Mouse (Mus musculus) lung, postnatal 4 days (tissue): ENCODE measurements around the gene Pax1.

Experiments used
- DNase-seq, 2 experiments: peaks; one replicate each; pipeline ENCODE4 v3.0.0; 2021

Pax1 gene

DNA sequence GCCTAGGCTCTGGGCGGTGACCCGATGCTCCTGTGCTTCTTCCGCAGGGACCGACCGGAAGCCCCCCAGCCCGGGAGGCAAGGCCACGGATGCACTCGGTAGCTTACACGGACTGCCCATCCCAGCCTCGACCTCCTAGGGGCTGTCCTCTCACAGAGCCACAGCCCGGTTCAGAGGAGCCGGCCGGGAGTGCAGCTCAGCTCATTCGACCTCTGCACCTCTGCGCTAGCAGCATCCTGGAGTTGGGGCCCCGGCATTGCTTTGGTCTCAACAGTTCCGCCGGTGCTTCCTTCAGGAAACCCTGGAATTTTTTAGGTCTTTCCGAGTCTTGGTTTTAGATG lies 11.9 kb downstream of the Pax1 start:
- DNase-seq: peak in 1 of 2 experiments; percentile 19

GRCm38 (mm10) chr2:147374245-147374644 lies 12.5 kb downstream of the Pax1 start:
- no peak for DNase-seq

GRCm38 (mm10) chr2:147375019-147375715 lies 13.4 kb downstream of the Pax1 start:
- no peak for DNase-seq

DNA sequence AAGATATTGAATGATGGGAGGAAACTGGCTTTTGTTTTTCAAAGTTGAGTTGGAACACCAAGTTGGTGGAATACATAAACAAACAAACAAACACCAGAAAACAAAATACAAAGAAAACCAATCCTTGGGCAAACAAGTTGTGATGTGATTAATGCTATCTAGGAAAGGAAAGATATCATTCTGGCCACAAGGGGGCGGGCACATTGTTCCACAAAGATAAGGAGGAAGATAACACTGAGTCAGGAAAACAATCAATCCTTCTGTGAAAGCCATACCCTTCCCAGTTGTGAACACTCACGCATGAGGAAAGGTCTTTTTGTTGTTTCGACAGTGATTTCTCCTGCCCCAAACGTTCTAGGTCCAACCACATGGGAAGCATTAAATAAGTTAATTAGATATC lies 17.2 kb downstream of the Pax1 start:
- DNase-seq: no peak

DNA sequence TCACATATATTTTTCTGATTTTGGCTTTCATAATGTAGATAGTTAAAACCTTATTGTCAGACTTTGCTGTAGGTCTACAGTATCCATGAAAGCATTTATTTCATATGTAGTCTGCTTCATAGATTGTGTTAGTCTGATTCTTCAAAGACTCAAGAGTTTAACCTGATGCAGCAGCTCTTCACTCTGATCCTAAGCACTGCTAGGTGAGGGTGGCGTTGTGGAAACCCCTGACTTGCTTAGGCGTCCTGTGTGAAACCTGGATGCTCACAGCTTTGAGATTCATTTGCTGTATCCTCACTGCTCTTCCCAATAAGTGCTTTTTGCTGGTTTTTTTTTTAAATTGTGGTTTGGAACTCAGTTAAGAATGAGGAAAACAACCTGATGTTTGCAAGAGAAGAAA lies 21.6 kb downstream of the Pax1 start:
- no peak for DNase-seq

- no peak for DNase-seq
Measured at GRCm38 (mm10) chr2:147386949-147387348, 25.2 kb downstream of the Pax1 start.

DNA sequence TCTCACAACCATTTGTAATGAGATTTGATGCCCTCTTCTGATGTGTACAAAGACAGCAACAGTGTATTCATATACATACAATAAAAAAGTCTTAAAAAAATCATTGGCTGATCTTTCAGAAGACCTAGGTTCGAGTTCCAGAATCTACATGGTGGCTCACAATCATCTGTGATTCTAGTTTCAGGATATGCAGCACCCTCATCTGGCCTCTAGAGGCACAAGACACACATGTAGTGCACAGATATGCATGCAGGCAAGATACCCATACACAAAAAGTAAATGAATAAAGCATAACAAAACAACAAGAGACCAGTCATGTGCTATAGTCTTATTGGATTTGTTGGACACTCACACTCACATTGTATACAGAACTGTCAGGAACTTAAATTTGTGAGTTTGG lies 47.6 kb downstream of the Pax1 start:
- DNase-seq: no peak

DNA sequence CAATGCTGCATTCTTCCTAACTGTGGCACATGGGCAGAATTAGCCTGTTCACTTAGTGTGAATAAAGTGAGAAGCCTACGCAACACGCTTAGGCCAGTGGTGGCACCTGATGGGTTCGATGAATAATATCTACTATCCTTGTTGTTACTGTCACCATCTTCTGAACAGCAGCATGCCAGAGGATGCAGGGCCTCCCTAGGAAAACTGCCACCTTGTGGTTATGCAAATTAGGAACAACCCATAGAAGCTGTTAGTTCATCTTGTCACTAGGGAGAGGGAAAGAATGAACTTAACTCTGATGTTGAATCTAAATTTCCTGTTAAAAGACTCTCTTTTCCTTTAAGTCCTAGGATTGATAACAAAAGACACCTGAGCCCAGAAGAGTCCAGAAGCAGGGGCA lies 53.3 kb downstream of the Pax1 start:
- no peak for DNase-seq

DNA sequence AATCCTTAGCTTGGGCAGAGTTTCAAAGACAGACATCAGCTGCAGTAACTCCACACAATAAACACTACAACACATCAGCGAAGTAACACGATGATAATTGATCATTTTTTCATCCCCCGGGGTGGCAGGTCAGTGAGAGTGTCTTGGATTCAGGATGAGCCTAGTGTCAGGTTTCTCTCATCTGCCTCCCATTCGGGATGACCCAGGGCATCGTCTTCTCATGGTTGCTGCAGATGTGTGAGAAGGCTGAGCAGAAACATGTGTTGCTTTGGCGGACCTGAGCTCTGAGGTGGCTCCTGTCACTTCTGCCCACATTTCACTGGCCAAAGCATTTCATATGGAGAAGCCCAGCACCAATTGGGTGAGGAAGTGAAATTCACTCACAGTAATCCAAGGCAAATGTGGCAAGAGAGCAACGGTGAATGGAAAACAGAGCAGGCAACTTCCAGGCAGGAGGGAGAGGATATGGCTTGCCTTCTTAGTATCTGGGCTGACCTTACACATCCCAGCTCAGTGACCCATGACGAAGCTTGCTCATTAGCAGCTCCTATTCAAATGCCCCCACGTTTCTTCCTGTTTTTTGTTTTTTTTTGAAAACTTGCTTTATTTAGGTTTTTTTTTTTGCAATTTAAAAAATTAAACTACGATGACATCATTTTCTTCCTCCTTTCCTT lies 63.0 kb downstream of the Pax1 start:
- no peak for DNase-seq

- no peak for DNase-seq
Measured at GRCm38 (mm10) chr2:147429607-147430356, 68.1 kb downstream of the Pax1 start.

- DNase-seq: peak in 1 of 2 experiments; percentile 23
Measured at GRCm38 (mm10) chr2:147433120-147433519, 71.4 kb downstream of the Pax1 start.
